Mouse (Mus musculus): ENCODE results near the gene Nos1.

Nos1 gene

DNA sequence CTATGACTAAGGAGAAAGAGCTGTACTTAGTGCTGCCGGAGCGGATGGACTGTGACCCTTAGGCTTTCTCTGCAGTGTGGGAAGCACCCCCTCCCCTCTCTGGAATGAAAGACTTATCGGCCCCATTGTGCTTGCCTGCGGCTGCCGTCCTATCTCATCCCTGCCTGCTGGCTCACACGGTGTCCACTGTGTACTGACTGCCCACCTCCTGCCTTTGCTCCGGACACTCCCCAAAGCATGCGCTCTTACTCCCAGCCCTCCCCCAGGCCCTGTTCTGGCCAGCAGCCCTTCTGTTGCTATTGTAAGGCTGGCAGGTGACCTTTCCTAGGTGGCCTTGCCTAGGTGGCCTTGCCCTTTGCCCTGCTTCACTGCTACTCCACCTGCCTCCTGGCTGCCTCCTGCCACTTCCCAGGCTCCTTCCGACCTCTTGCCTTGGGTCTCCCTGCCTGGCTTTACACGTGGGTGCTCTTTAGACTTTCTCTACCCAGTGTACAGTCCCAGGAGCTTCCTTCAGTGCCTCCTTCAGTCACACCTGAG lies 216.7 kb downstream of the Nos1 start:
- no peak for DNase-seq (ENCODE audit: low read depth, low spot score)

DNA sequence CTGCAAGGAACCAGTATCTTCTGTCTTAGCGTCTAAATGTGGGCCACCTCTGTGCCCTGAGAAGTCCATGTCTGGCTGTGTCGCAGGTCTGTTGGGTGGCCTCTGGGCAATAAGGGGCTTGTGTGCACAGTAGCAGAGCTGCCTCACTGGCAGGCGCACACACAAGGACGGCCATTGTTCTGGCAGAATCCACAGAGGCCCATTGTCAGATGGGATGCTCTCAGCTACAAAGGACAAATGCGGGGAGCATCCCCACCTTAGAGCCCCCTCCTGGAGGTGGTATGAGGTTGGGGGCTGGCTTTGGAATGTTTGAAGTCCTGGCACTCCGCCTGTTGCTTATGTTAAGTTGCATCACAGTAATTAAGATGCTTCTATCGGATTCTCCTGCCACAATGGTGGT lies 218.2 kb downstream of the Nos1 start:
- DNase-seq (ENCODE audit: low read depth, low spot score) = no peak

DNA sequence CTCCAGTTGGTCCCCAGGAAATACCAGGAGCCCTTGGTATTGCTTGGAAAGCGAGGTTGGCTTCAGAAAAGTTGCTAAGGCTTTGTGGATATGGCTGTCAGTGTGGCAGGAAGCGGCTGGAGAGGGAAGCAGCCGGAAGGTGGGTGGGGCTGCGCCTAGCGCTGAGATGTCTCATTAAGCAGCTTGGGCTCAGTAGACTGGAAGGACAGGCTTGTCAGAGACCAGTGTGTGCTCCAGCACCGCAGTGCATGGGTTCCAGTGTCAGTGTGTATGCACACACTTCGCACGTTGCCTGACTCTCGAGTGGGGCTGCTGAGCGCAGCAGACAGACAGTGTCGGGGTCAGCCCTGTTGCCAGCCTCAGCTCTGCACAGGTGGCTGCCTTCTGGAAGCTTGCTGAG lies 218.8 kb downstream of the Nos1 start:
- DNase-seq (ENCODE audit: low read depth, low spot score) = no peak

DNA sequence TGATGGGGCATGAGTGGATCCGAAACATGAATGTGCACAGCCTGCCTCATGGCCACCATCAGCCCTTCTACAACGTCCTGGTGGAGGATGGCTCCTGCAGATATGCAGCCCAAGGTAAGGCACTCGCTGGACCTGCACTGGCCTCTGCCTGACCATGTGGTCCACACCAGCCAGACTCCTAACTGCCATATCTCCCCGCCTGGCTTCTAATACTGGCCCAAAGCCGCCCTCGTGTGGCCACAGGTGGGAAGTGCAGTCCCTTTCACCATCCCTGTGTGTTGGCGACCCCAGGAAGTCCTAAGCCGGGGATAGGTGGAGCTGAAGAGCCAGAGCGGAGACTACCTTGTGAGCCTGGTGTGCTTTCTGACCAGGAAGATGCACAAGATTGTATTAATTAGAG lies 221.2 kb downstream of the Nos1 start:
- DNase-seq (ENCODE audit: low read depth, low spot score) = peak; percentile 72

DNA sequence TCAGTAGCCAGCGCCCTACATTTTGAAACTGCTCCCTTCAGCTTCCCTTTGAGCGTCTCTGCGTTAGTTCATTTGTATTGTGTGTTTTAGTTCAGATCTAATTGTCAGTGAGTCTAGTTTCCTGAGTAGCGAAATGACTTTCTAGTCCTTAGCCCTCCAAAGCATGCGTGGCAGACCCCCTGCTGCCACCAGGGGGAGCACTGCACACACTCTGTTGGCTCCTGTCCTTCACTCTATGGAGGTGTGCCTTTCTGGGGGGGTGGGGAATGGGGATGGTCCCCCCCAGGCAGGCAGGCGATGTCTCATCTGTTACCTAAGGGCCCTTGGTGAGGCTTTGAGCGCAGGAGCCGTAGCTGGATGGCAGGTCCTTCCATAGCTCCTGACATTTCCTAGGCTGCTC lies 223.8 kb downstream of the Nos1 start:
- DNase-seq (ENCODE audit: low read depth, low spot score) = peak; percentile 55

DNA sequence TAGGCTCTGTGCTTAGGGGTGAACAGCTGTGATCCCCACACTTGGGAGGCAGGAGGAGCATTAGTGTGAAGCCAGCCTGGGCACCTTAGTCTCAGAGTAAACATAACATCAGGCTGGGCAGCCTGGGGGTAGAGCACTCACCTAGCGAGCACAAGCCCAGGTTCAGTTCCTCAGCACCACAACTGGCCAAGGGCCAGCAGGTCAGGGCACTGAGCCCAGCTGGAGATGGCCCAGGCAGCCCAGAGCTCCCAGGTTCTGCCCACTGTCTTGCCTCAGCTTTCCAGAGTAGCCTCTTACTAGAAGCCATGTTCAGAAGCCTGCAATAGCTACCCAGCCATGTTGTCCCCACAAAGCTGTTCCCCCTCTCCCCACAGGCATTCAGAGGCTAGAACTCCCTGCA lies 224.9 kb downstream of the Nos1 start:
- DNase-seq (ENCODE audit: low read depth, low spot score) = no peak

DNA sequence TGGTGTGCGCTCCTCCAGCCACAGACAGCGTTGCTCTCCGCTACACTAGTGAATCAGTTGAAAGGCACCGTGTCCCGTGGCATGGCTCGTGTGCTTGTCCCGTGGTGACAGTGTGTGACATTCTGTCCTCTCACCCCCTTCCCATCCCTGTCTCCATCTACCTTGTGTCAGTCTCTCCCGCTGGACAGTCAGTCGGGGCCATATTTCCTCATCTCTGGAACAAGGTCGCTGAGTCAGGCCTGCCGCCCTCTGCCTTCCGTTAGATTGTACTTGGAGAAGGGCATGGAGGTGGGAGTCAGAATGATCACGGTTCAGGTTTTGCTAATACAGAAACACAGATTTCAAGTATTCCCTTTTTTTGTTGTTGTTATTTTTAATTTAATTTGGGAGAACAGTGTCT lies 227.5 kb downstream of the Nos1 start:
- DNase-seq (ENCODE audit: low read depth, low spot score) = no peak
